Mouse (Mus musculus) kidney, adult 9 months (tissue): ENCODE results near the gene 1700001P01Rik.
"Not testable (repeated sequence)": the region's sequence is repeated elsewhere in the genome, so short reads cannot be mapped to it uniquely, and the experiment has no call there.

Experiments
- DNase-seq: peaks from one replicate; pipeline ENCODE4 v3.0.0; 2022

Gene 1700001P01Rik

GRCm38 (mm10) chr11:97744063-97744717 is 31.5 kb downstream of the 1700001P01Rik start, which contains the start of gene Pip4k2b:
Pip4k2b (minus strand) TSS chr11:97744704.
- DNase-seq: no peak

- no peak for DNase-seq
Measured at GRCm38 (mm10) chr11:97743423-97743822, 32.3 kb downstream of the 1700001P01Rik start.

GRCm38 (mm10) chr11:97742591-97742990 is 33.1 kb downstream of the 1700001P01Rik start:
- no peak for DNase-seq

- no peak for DNase-seq
Measured at GRCm38 (mm10) chr11:97742157-97742556, 33.6 kb downstream of the 1700001P01Rik start.

GRCm38 (mm10) chr11:97740190-97740589 is 35.5 kb downstream of the 1700001P01Rik start:
- DNase-seq: peak; percentile 44

- no peak for DNase-seq
Measured at GRCm38 (mm10) chr11:97739155-97739554, 36.6 kb downstream of the 1700001P01Rik start.

- DNase-seq: no peak
Measured at GRCm38 (mm10) chr11:97738703-97739102, 37.0 kb downstream of the 1700001P01Rik start.

- no peak for DNase-seq
Measured at GRCm38 (mm10) chr11:97737600-97737999, 38.1 kb downstream of the 1700001P01Rik start.

GRCm38 (mm10) chr11:97736645-97737044 is 39.1 kb downstream of the 1700001P01Rik start:
- DNase-seq: no peak

- DNase-seq: not testable (repeated sequence)
Measured at GRCm38 (mm10) chr11:97734810-97735209, 40.9 kb downstream of the 1700001P01Rik start.

GRCm38 (mm10) chr11:97733689-97734088 is 42.0 kb downstream of the 1700001P01Rik start:
- DNase-seq: no peak

- no peak for DNase-seq
Measured at GRCm38 (mm10) chr11:97728730-97729129, 47.0 kb downstream of the 1700001P01Rik start.

GRCm38 (mm10) chr11:97728311-97728710 is 47.4 kb downstream of the 1700001P01Rik start:
- no peak for DNase-seq

GRCm38 (mm10) chr11:97723709-97724108 is 52.0 kb downstream of the 1700001P01Rik start:
- no peak for DNase-seq
